Mouse (Mus musculus) stomach, embryonic 14.5 days (tissue): ENCODE measurements around the gene Mtmr6. TPM values are rescaled to one million over a fixed set of nuclear protein-coding genes. Genes with fewer than 3 reads are reported as not detected.
"Not testable (repeated sequence)": the region's sequence is repeated elsewhere in the genome, so short reads cannot be mapped to it uniquely, and the experiment has no call there.

Experiments used
- ATAC-seq: fragments of 200-750 bp; cut with Nextera tagmentation; 2 replicates; pipeline ENCODE4 v1.8.0; 2017; ENCODE audit warnings: low read depth, moderate TSS enrichment; ENCODE audit not compliant: insufficient number of reproducible peaks, insufficient read depth, low FRiP score
- H3K27ac ChIP-seq: fragments of 300-500 bp; sonication (generic); 2 replicates; pipeline ENCODE4 v1.5.1; 2014; ENCODE audit warnings: mild to moderate bottlenecking, low read length, moderate library complexity, mixed read lengths
- H3K27me3 ChIP-seq: fragments of 300-500 bp; sonication (generic); 2 replicates; pipeline ENCODE4 v1.6.1; 2014; ENCODE audit warnings: low read length, control low read depth, mixed read lengths; ENCODE audit not compliant: control insufficient read depth, insufficient read depth
- H3K36me3 ChIP-seq: fragments of 300-500 bp; sonication (generic); 2 replicates; pipeline ENCODE4 v1.6.1; 2014; ENCODE audit warnings: mild to moderate bottlenecking, control low read depth, low read length, moderate library complexity, mixed read lengths; ENCODE audit not compliant: control insufficient read depth, insufficient read depth
- H3K4me1 ChIP-seq: fragments of 300-500 bp; sonication (generic); 2 replicates; pipeline ENCODE4 v1.6.1; 2014; ENCODE audit warnings: low read length, control low read depth, mixed read lengths; ENCODE audit not compliant: control insufficient read depth, insufficient read depth
- H3K4me2 ChIP-seq: fragments of 300-500 bp; sonication (generic); replicated peaks from 2 replicates; pipeline ENCODE4 v1.6.1; 2014; ENCODE audit warnings: low read depth, low read length, control low read depth
- H3K4me3 ChIP-seq: fragments of 300-500 bp; sonication (generic); 2 replicates; pipeline ENCODE4 v1.5.1; 2014; ENCODE audit warnings: low read depth, low read length, control low read depth
- H3K9ac ChIP-seq: fragments of 300-500 bp; sonication (generic); replicated peaks from 2 replicates; pipeline ENCODE4 v1.6.1; 2014; ENCODE audit warnings: low read depth, mild to moderate bottlenecking, control low read depth, low read length, moderate library complexity, mixed read lengths
- H3K9me3 ChIP-seq: fragments of 300-500 bp; sonication (generic); 2 replicates; pipeline ENCODE4 v1.6.1; 2016; ENCODE audit warnings: low read depth, low read length, control low read depth; ENCODE audit not compliant: control insufficient read depth
- WGBS: fragments of 180-500 bp; shearing (Covaris S2); extraction: QIAGEN DNeasy Blood & Tissue Kit; methylation state at CpG from one replicate; pipeline ENCODE4 v1.1.7; 2014; 5-methylcytosine and 5-hydroxymethylcytosine counted together
- polyA plus RNA-seq: library from polyadenylated mRNA; unstranded; fragments of >200 nt; fragmentation: Nextera tagmentation; extraction: Ambion mirVana; gene quantifications from 2 replicates; pipeline ENCODE4 v1.2.1, GENCODE M21; 2014

Mtmr6 gene
- polyA plus RNA-seq, 1 experiment from 2014 or later = 35.6 TPM

DNA sequence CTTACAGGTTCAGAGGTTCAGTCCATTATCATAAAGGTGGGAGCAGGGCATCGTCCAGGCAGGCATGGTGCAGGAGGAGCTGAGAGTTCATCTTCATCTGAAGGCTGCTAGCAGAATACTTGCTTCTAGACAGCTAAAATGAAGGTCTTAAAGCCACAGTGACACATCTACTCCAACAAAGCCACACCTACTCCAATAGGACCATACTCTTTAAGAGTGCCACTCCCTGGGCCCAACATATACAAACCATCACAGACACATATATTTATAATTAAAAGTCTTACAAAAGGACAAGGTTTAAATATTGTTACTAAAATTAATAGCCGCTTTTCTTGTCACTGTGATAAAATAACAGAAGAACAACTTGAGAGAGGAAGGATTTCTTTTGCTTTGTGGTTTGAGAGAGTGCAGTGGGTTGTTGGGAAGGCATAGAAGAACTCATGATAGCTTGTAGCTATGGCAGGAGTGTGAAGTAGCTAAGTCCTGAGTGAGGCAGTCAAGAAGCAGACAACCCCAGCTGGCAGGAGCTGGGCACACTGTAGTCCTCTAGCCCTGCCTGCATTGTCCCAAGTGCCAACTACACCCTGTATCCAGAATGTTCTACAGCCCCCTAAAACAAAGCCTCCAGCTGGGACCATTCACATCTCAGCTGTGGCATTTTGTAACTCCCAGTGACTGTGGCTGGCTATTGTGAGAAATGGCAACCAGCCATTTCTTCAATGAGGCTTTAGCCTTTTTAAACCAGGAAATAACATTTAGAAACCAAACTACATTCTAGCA, 39.6 kb downstream of the Mtmr6 start:
- H3K9ac ChIP-seq = no peak overlapping the region
- no peaks in the 10 kb centered on the region for H3K4me1 ChIP-seq
- H3K4me2 ChIP-seq = no peak overlapping the region
- no peak for ATAC-seq
- peaks cover 3% of the 10 kb centered on the region; the same call in 1 of the 2 replicates for H3K36me3 ChIP-seq
- H3K9me3 ChIP-seq = no peaks in the 10 kb centered on the region
- H3K27ac ChIP-seq = no peak overlapping the region
- H3K27me3 ChIP-seq = no peaks in the 10 kb centered on the region
- WGBS = 87% methylated on average over 2 of the region's 2 CpGs
- no peak overlapping the region for H3K4me3 ChIP-seq

GRCm38 (mm10) chr14:60308113-60308512, 43.1 kb downstream of the Mtmr6 start:
- Histone ChIP-seq H3K9ac (no peak overlapping the region), H3K36me3 (no peaks in the 10 kb centered on the region), H3K27ac (no peak overlapping the region), H3K4me2 (no peak overlapping the region), H3K4me3 (no peak overlapping the region), H3K4me1 (no peaks in the 10 kb centered on the region), H3K27me3 (no peaks in the 10 kb centered on the region), H3K9me3 (no peaks in the 10 kb centered on the region)
- WGBS = 59% methylated on average over 6 of the region's 6 CpGs
- ATAC-seq = no peak

- Histone ChIP-seq H3K27me3 (no peaks in the 10 kb centered on the region), H3K9ac (no peak overlapping the region), H3K36me3 (no peaks in the 10 kb centered on the region), H3K4me3 (no peak overlapping the region), H3K9me3 (no peaks in the 10 kb centered on the region), H3K4me1 (no peaks in the 10 kb centered on the region), H3K4me2 (no peak overlapping the region), H3K27ac (no peak overlapping the region)
- no peak for ATAC-seq
- 59% methylated on average over 4 of the region's 4 CpGs for WGBS
Observed at GRCm38 (mm10) chr14:60310691-60311090, 45.7 kb downstream of the Mtmr6 start.

DNA sequence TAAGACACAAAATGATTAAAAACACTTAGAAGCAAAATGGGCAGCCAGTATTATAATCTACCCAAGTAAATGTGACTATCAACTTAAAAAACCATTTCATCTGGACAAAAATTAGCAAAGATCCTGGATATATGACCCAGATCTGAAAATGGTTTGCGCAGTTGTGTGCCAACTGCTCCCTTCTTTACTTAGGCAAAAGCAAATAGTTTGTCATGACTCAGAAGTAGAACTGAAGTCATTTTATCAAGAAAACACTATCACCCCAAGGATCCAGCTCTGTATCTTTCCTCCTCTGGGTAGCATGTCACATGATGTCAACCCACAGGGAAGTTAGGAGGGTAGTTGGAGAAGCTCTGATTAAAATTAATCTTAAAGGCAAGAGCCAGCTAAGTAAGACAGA, 54.2 kb downstream of the Mtmr6 start:
- Histone ChIP-seq H3K4me3 (no peak overlapping the region), H3K36me3 (no peaks in the 10 kb centered on the region), H3K9ac (no peak overlapping the region), H3K4me2 (no peak overlapping the region), H3K4me1 (no peaks in the 10 kb centered on the region), H3K9me3 (no peaks in the 10 kb centered on the region), H3K27ac (no peak overlapping the region), H3K27me3 (no peaks in the 10 kb centered on the region)
- 90% methylated on average over 1 of the region's 1 CpGs for WGBS
- no peak for ATAC-seq

GRCm38 (mm10) chr14:60320813-60321212, 55.8 kb downstream of the Mtmr6 start:
- Histone ChIP-seq H3K27me3 (no peaks in the 10 kb centered on the region), H3K36me3 (no peaks in the 10 kb centered on the region), H3K9me3 (no peaks in the 10 kb centered on the region), H3K9ac (no peak overlapping the region), H3K4me1 (no peaks in the 10 kb centered on the region), H3K27ac (no peak overlapping the region), H3K4me3 (no peak overlapping the region), H3K4me2 (no peak overlapping the region)
- ATAC-seq = no peak
- 71% methylated on average over 3 of the region's 3 CpGs for WGBS

DNA sequence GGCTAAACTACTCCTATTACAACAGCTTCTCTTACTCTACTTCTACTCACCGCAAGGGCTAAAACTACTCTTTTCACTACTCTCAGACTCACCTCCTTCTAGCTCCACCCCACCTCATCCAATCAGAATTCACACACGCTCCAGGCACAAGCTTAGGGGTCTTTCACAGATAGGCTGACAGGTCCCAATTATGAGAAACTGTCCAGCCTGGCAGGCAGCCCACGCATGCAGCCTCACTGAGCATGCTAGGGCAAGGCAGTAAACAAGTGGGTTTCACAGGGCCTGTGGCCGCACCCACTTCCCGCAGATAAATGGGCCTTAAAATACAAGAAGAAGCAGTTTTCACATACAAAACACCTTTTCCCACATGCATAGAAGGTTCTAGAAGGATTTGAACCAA, 75.0 kb downstream of the Mtmr6 start:
- H3K27me3 ChIP-seq, H3K4me3 ChIP-seq, H3K27ac ChIP-seq, H3K36me3 ChIP-seq, H3K4me1 ChIP-seq, H3K9ac ChIP-seq, H3K9me3 ChIP-seq, ATAC-seq, H3K4me2 ChIP-seq: not testable (repeated sequence)
- WGBS = 76% methylated on average over 5 of the region's 5 CpGs

- ATAC-seq = no peak
Observed at GRCm38 (mm10) chr14:60340570-60340969, 75.5 kb downstream of the Mtmr6 start.

DNA sequence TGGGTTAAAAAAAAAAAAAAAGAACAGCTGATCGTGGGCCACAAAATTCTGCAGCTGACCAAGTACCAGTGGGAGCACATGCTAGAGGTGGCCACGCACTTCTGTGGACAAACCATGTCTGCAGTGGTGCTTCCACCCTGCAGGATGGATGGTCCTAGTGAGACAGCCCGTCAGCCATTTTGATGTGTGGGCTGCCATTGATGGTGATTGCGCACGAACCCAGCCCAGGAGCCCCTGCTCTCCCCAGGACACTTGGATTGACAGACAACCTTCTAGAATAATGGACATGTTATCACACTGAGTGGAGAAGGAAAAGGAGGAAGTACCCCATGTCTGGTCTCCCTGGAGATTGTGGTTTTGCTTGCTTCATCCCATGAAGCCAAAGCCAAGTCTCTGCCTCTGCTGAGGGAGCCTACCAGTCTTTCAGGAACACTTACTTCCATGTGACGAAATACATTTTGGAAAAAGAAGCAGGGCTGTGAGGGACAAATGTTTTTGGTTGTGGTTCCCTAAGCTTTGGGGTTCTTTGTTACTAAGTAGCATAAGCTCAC, 80.4 kb downstream of the Mtmr6 start:
- Histone ChIP-seq H3K4me3 (no peak overlapping the region), H3K9ac (no peak overlapping the region), H3K9me3 (no peaks in the 10 kb centered on the region), H3K27me3 (no peaks in the 10 kb centered on the region), H3K4me2 (no peak overlapping the region), H3K4me1 (no peaks in the 10 kb centered on the region), H3K27ac (no peak overlapping the region), H3K36me3 (no peaks in the 10 kb centered on the region)
- 93% methylated on average over 6 of the region's 6 CpGs for WGBS
- ATAC-seq = no peak

More at GRCm38 (mm10) chr14:60340570-60340969, 75.5 kb downstream of the Mtmr6 start:
- H3K4me2 ChIP-seq = no peak overlapping the region
- no peaks in the 10 kb centered on the region for H3K36me3 ChIP-seq
- no peak overlapping the region for H3K27ac ChIP-seq
- H3K27me3 ChIP-seq = no peaks in the 10 kb centered on the region
- WGBS = 80% methylated on average over 4 of the region's 4 CpGs
- H3K9me3 ChIP-seq = no peaks in the 10 kb centered on the region
- H3K4me3 ChIP-seq = no peak overlapping the region
- H3K9ac ChIP-seq = no peak overlapping the region
- no peaks in the 10 kb centered on the region for H3K4me1 ChIP-seq
